15 mouse cellular contexts compared by ENCODE assay signal in the genomic region with DNA sequence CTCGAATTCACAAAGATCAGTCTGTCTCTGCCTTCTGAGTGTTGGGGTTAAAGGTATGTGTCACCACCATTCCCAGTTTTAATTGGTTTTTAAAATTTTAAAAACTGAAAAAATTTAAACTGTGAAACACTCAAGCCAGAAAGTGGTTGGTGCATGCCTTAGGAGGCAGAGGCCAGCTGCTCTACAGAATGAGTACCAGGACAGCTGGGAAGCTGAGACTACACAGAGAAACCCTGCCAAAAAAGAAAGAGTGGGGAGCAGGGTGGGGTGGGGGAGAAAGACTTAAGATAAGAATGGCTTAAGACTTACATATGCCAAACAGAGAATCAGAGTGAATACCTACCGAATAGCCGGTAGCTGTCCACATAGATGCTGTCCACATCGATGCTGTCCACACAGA.
DNase-seq lines count a peak whose midpoint lies in the region; ATAC-seq and TF ChIP-seq lines count a peak whose summit lies in the region.
"Had no signal": no experiment of that assay in that cellular context is flagged by ENCODE, and none has a peak within 500 bp of the region (broad histone marks: within the 10 kb centered on the region; RNA-seq: fewer than 3 reads in every experiment).

No protein-coding gene starts in this region.

- no peak for TF ChIP-seq EP300 in heart, adult 2 months (IDR thresholded peaks at IDR 0.05; ENCODE audit: insufficient read depth, low read depth, low read length)

- peaks cover 42% of the 10 kb centered on the region for H3K4me1 ChIP-seq in heart, adult 2 months (ENCODE audit: control insufficient read depth, insufficient read depth, low read length)
- H3K4me1 ChIP-seq in kidney, postnatal 0 days (replicated peaks; ENCODE audit: insufficient read depth, low read length), result peaks cover 16% of the 10 kb centered on the region
- H3K4me1 ChIP-seq in kidney, embryonic 16.5 days (ENCODE audit: insufficient read depth, low read length), result peaks cover 27% of the 10 kb centered on the region
- H3K4me1 ChIP-seq in embryonic facial prominence, embryonic 10.5 days, result peaks cover 56% of the 10 kb centered on the region
- H3K4me1 ChIP-seq in small intestine, adult 2 months (ENCODE audit: control insufficient read depth, insufficient read depth, insufficient read length, low read length), result peaks cover 50% of the 10 kb centered on the region
- H3K4me1 ChIP-seq: forebrain, embryonic 12.5 days had no signal

- H3K4me2 ChIP-seq in kidney, postnatal 0 days (ENCODE audit: low read length), result no peak overlapping the region
- H3K4me2 ChIP-seq in kidney, embryonic 16.5 days (replicated peaks; ENCODE audit: low read depth, low read length), result no peak overlapping the region
- H3K4me2 ChIP-seq: embryonic facial prominence, embryonic 12.5 days; forebrain, embryonic 12.5 days; hindbrain, embryonic 15.5 days had no signal

- TF ChIP-seq CTCF in heart, adult 2 months (IDR thresholded peaks at IDR 0.05), result no peak
- no peak for TF ChIP-seq CTCF in kidney, postnatal 0 days (IDR thresholded peaks at IDR 0.05; ENCODE audit: low read depth)
- TF ChIP-seq CTCF in small intestine, adult 2 months (IDR thresholded peaks at IDR 0.05; ENCODE audit: extremely low read depth, insufficient read length, insufficient replicate concordance, low read depth, low read length), result no peak

- intact Hi-C loops in heart, adult 2 months (cut with DNase I), result no loop called here
- intact Hi-C loops in heart, postnatal 10 days (cut with DNase I), result no loop called here

- H3K27ac ChIP-seq in heart, adult 2 months, result peak overlapping the region; percentile 70
- H3K27ac ChIP-seq in kidney, postnatal 0 days, result peak overlapping the region; percentile 54; the same call in 1 of the 2 replicates
- H3K27ac ChIP-seq in kidney, embryonic 16.5 days (ENCODE audit: low read length), result no peak overlapping the region
- peak overlapping the region; percentile 72; the same call in 1 of the 2 replicates for H3K27ac ChIP-seq in embryonic facial prominence, embryonic 10.5 days (replicated peaks)
- peak overlapping the region; percentile 40; the same call in 1 of the 2 replicates for H3K27ac ChIP-seq in small intestine, adult 2 months (ENCODE audit: insufficient read depth, low read depth, low read length)
- H3K27ac ChIP-seq: forebrain, embryonic 12.5 days; hindbrain, embryonic 15.5 days had no signal

- no peak overlapping the region for H3K4me3 ChIP-seq in heart, adult 2 months
- no peak overlapping the region for H3K4me3 ChIP-seq in kidney, postnatal 0 days (replicated peaks; ENCODE audit: low read depth, low read length)
- no peak overlapping the region for H3K4me3 ChIP-seq in kidney, embryonic 16.5 days (ENCODE audit: low read length)
- no peak overlapping the region for H3K4me3 ChIP-seq in embryonic facial prominence, embryonic 10.5 days
- H3K4me3 ChIP-seq in small intestine, adult 2 months (ENCODE audit: low read depth, low read length), result no peak overlapping the region
- H3K4me3 ChIP-seq: embryonic facial prominence, embryonic 12.5 days; forebrain, embryonic 12.5 days; hindbrain, embryonic 15.5 days had no signal

- H3K27me3 ChIP-seq in heart, adult 2 months (ENCODE audit: control insufficient read depth, insufficient read depth, low read length), result no peaks in the 10 kb centered on the region
- H3K27me3 ChIP-seq in kidney, postnatal 0 days (ENCODE audit: insufficient read depth, low read length), result no peaks in the 10 kb centered on the region
- H3K27me3 ChIP-seq in kidney, embryonic 16.5 days (ENCODE audit: insufficient read depth, low read length), result no peaks in the 10 kb centered on the region
- H3K27me3 ChIP-seq in embryonic facial prominence, embryonic 10.5 days (replicated peaks; ENCODE audit: low read depth, poor library complexity, severe bottlenecking), result no peaks in the 10 kb centered on the region
- H3K27me3 ChIP-seq in small intestine, adult 2 months (ENCODE audit: control insufficient read depth, insufficient read depth, low read length), result no peaks in the 10 kb centered on the region
- H3K27me3 ChIP-seq: embryonic facial prominence, embryonic 12.5 days; forebrain, embryonic 12.5 days; hindbrain, embryonic 15.5 days had no signal

- no peak for DNase-seq in heart, adult 2 months
- DNase-seq in heart, postnatal 10 days, result no peak
- DNase-seq in kidney, postnatal 0 days (ENCODE audit: low spot score), result no peak
- DNase-seq in embryonic facial prominence, embryonic 10.5 days (ENCODE audit: low spot score), result no peak
- no peak for DNase-seq in urinary bladder, adult 2 months (ENCODE audit: low spot score)
- DNase-seq: cerebellum, adult 2 months; cerebellum, postnatal 14 days; embryo, embryonic 11 days; gastrocnemius, postnatal 14 days; kidney, adult 11 months had no signal

- H3K9ac ChIP-seq in heart, adult 2 months (ENCODE audit: low read depth, low read length), result no peak overlapping the region
- H3K9ac ChIP-seq in kidney, postnatal 0 days (ENCODE audit: low read depth, low read length), result no peak overlapping the region
- no peak overlapping the region for H3K9ac ChIP-seq in kidney, embryonic 16.5 days (replicated peaks; ENCODE audit: low read length)
- H3K9ac ChIP-seq: embryonic facial prominence, embryonic 12.5 days; forebrain, embryonic 12.5 days; hindbrain, embryonic 15.5 days had no signal

- no peak for ATAC-seq in kidney, postnatal 0 days (replicated peaks; ENCODE audit: low FRiP score, low read depth)
- ATAC-seq in kidney, embryonic 16.5 days (ENCODE audit: low FRiP score, low TSS enrichment), result no peak

- 58% methylated on average over 4 of the region's 4 CpGs for WGBS in heart, adult 2 months
- WGBS in kidney, postnatal 0 days, result 93% methylated on average over 4 of the region's 4 CpGs
- 86% methylated on average over 4 of the region's 4 CpGs for WGBS in kidney, embryonic 16.5 days
- WGBS in embryonic facial prominence, embryonic 10.5 days, result 94% methylated on average over 4 of the region's 4 CpGs
- 91% methylated on average over 4 of the region's 4 CpGs for WGBS in small intestine, adult 2 months

- H3K9me3 ChIP-seq in kidney, postnatal 0 days (replicated peaks; ENCODE audit: low read length), result no peaks in the 10 kb centered on the region
- no peaks in the 10 kb centered on the region for H3K9me3 ChIP-seq in kidney, embryonic 16.5 days (ENCODE audit: low read length)
- H3K9me3 ChIP-seq in embryonic facial prominence, embryonic 10.5 days, result no peaks in the 10 kb centered on the region
- H3K9me3 ChIP-seq: embryonic facial prominence, embryonic 12.5 days; forebrain, embryonic 12.5 days; hindbrain, embryonic 15.5 days had no signal

- H3K79me2 ChIP-seq in heart, adult 2 months (replicated peaks; ENCODE audit: control insufficient read depth, insufficient read depth, low read length), result no peaks in the 10 kb centered on the region

- H3K36me3 ChIP-seq in heart, adult 2 months (ENCODE audit: control insufficient read depth, insufficient read depth, low read length), result peaks cover 19% of the 10 kb centered on the region
- no peaks in the 10 kb centered on the region for H3K36me3 ChIP-seq in kidney, postnatal 0 days (ENCODE audit: insufficient read depth, low read length)
- H3K36me3 ChIP-seq in kidney, embryonic 16.5 days (ENCODE audit: insufficient read depth, low read length), result peaks cover 5% of the 10 kb centered on the region
- H3K36me3 ChIP-seq in embryonic facial prominence, embryonic 10.5 days (replicated peaks), result no peaks in the 10 kb centered on the region
- H3K36me3 ChIP-seq in small intestine, adult 2 months (ENCODE audit: control insufficient read depth, insufficient read depth, low read length), result no peaks in the 10 kb centered on the region
- H3K36me3 ChIP-seq: embryonic facial prominence, embryonic 12.5 days; hindbrain, embryonic 15.5 days had no signal

- TF ChIP-seq POLR2A in heart, adult 2 months (IDR thresholded peaks at IDR 0.05; ENCODE audit: insufficient read depth, low read depth, low read length), result no peak
- no peak for TF ChIP-seq POLR2A in small intestine, adult 2 months (IDR thresholded peaks at IDR 0.05; ENCODE audit: low read depth, low read length)
